Mouse (Mus musculus): ENCODE measurements around the gene Xlr3a. TPM values are rescaled to one million over a fixed set of nuclear protein-coding genes. Genes with fewer than 3 reads are reported as not detected.
"Not testable (repeated sequence)": the region's sequence is repeated elsewhere in the genome, so short reads cannot be mapped to it uniquely, and the experiment has no call there.

The Xlr3a gene
- 7.7 and 7.9 TPM in 2 replicates for total RNA-seq (2017)

DNA sequence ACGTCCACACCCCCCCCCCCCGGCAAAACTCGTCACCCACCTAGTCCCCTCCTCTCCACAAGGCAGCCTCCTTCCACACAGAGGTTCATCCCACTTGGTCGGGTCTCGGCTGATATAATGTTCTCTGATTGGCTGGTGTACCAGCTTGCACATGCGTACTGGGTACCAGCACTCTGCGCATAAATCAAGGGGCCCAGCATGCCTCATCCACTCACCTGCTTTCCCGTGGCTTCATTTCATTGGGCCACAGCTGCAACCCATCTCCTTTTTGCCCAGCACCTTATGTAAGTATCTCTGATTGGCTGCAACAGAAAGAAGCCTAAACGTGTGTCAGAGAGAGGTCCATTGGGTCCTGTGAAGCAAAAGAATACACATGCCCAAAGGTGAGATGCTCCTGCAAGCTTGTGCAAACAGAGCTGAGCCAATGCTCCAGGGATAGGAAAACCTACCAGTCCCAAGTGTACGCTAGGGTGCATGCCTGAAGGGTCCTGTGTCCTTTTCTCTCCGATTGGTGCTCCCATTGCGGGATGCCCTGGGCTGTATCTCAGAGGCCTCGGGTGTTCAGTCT lies at the start of gene Xlr3a:
Xlr3a (minus strand) TSS at position 155 of the 568 bp plus-strand sequence.
- ATAC-seq (replicated peaks in 1 of 2; ENCODE audit: insufficient read depth in 1 of 2, low FRiP score in 2 of 2, low TSS enrichment in 1 of 2, low read depth in 1 of 2, poor library complexity in 2 of 2, severe bottlenecking in 2 of 2): not testable (repeated sequence)

DNA sequence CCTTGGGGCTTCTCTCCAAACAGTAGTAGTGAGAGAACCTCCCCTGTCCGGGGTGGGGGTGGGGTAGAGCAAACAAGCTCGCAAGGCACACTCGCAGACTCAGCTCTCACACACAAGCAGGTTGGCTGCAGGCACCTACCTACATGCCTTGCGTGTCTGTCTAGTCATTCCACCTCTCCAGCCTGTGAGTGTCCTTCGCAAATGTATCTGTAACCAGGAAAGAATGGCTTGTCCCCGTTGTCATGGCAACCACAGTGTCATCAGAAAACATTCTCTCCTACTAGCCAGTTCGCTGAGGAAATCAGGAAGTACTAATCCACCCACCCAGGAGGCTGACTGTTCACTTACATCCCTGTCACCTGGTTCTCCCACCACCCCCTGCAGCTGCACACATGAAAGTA lies 46.3 kb upstream of the Xlr3a start:
- peak; percentile 89 to 93 for ATAC-seq (replicated peaks in 1 of 2; ENCODE audit: insufficient read depth in 1 of 2, low FRiP score in 2 of 2, low TSS enrichment in 1 of 2, low read depth in 1 of 2, poor library complexity in 2 of 2, severe bottlenecking in 2 of 2)

DNA sequence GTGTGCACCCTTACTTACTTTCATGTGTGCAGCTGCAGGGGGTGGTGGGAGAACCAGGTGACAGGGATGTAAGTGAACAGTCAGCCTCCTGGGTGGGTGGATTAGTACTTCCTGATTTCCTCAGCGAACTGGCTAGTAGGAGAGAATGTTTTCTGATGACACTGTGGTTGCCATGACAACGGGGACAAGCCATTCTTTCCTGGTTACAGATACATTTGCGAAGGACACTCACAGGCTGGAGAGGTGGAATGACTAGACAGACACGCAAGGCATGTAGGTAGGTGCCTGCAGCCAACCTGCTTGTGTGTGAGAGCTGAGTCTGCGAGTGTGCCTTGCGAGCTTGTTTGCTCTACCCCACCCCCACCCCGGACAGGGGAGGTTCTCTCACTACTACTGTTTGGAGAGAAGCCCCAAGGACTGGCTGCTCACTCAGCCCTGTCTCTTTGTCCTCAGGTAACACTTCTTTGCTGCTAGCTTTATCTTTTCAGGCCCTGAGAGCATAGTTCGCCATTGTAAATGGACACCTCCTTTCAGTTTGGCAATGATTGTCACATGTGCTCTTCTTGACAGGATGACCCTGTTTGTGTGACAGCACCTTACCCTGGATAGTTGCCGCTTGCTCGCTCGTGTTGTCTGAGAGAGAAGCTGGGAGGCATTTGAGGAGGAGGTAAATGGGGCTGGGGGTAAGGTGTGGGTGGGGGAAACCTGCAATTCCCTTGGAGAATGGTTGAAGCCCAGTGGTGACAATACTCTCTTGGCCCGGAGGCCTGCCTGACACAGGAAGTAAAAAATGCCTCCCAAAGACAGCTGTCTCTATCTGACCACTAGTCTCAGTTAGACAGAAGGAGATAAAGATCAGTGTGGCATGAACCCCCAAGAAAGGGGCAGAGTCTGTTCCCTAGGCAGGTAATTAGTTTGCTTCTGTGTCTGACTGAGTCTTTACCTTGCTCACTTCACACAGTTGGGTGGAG lies 26.2 kb upstream of the Xlr3a start:
- peak; percentile 86 to 92 for ATAC-seq (replicated peaks in 1 of 2; ENCODE audit: insufficient read depth in 1 of 2, low FRiP score in 2 of 2, low TSS enrichment in 1 of 2, low read depth in 1 of 2, poor library complexity in 2 of 2, severe bottlenecking in 2 of 2)

DNA sequence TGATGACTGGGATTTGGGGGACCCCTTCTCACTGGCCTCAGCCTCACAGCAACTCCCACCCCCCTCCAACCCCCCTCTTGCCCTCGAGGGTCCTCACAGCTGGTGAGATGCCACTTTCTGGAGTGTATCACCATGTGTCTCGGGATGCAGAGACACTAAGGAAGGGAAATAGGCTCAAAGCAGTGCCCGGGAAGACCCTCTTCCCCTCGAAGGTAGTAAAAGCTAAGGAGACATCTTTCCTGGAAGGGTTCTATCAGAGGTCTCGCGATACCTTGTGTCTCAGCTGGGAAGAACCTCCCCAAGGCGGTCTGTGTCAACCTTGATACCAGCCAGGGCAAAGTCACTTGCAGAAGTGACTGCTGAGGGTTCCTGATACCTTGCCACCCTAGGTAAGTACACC lies 19.9 kb upstream of the Xlr3a start, which contains the start of gene Gm14685:
Gm14685 (plus strand) TSS at position 301 of the 400 bp plus-strand sequence.
- ATAC-seq (replicated peaks in 1 of 2; ENCODE audit: insufficient read depth in 1 of 2, low FRiP score in 2 of 2, low TSS enrichment in 1 of 2, low read depth in 1 of 2, poor library complexity in 2 of 2, severe bottlenecking in 2 of 2): not testable (repeated sequence)

DNA sequence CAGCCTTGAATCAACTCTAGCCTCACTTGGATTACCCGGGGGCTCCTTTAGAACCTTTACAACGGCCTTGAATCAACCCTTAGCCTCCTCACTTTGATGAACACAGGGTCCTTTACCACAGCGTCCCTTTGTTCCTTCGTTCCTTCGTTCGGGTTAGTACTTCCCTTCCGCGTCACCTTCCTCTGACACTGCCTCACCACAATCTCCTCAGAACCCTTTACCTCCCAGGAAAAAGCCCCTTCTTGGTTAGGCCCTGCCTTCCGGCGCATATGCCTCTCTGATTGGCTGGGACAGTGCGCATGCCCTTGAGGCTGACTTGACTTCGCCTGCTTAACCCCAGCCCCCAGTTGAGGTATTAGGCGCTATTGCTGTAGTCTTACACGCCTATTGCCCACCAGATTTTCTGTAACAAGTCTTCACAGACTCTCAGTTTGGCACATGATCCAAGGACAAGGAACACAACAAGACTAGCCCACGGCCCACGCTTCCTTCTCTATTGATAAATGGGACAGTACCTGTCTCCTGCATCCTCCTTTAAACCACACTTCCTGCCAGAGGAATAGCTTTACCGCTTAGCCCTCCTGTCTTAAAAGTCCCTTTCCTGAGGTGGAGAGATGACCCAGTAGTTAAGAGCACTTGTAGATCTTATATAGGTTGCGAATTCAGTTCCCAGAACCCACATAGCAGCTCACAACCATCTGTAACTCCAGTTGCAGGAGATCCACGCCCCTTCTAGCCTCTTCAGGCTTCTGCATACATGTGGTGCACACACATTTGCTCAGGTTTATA lies 14.4 kb downstream of the Xlr3a start, which contains the start of gene Xlr4a:
Xlr4a (minus strand) TSS at position 212 of the 789 bp plus-strand sequence.
- 0 out of 4 replicates have a peak, but pooled peaks of 1 of the 2 experiments have one; percentile 32 for ATAC-seq (replicated peaks in 1 of 2; ENCODE audit: insufficient read depth in 1 of 2, low FRiP score in 2 of 2, low TSS enrichment in 1 of 2, low read depth in 1 of 2, poor library complexity in 2 of 2, severe bottlenecking in 2 of 2)

DNA sequence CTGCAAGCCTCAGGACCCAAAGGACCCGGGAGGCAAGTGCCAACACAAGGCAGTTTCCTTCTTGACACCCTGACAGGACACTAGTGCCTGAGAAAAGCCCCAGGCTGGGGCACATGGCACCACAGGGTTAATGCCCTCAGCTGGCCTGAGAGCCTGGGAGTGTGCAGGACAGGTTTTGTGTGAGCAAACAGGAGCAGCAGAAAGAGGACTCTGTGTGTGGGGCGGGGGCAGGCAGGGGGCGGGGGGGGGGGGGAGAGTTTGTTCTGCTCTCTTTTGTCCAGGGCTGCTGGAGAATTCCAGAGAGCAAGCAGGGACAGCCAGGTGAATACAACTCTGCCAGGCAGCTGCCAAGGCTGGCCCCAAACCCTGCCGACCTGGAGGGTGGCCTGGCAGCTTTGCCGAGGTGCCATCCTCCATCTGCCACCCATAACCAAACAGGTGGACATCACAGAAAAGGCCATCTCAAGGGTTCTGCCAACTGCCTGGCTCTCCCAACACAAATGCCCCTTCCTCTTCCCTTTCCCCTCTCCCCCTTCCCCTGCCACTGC lies 30.1 kb downstream of the Xlr3a start:
- not testable (repeated sequence) for ATAC-seq (replicated peaks in 1 of 2; ENCODE audit: insufficient read depth in 1 of 2, low FRiP score in 2 of 2, low TSS enrichment in 1 of 2, low read depth in 1 of 2, poor library complexity in 2 of 2, severe bottlenecking in 2 of 2)

DNA sequence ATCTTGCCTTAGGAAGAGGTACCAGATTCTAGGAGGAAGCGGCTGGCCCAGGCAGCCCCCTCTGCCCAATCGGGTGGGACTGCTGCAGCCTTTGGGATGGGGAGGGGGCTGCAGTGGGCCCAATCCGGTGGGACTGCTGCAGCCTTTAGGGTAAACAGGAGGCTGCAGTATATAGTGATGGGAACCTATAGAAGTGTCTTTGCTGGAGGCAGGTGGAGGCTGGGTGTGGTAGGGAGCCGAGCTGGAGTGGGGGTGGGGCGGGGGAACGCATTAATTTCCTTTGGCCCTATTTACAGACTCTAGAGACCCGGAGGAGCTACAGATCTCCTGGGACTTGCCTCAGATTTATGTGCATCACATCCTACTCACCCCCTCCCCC lies 32.5 kb downstream of the Xlr3a start, which contains the start of gene Pnma3:
Pnma3 (plus strand) TSS at position 373 of the 379 bp plus-strand sequence.
- ATAC-seq (replicated peaks in 1 of 2; ENCODE audit: insufficient read depth in 1 of 2, low FRiP score in 2 of 2, low TSS enrichment in 1 of 2, low read depth in 1 of 2, poor library complexity in 2 of 2, severe bottlenecking in 2 of 2): no peak

DNA sequence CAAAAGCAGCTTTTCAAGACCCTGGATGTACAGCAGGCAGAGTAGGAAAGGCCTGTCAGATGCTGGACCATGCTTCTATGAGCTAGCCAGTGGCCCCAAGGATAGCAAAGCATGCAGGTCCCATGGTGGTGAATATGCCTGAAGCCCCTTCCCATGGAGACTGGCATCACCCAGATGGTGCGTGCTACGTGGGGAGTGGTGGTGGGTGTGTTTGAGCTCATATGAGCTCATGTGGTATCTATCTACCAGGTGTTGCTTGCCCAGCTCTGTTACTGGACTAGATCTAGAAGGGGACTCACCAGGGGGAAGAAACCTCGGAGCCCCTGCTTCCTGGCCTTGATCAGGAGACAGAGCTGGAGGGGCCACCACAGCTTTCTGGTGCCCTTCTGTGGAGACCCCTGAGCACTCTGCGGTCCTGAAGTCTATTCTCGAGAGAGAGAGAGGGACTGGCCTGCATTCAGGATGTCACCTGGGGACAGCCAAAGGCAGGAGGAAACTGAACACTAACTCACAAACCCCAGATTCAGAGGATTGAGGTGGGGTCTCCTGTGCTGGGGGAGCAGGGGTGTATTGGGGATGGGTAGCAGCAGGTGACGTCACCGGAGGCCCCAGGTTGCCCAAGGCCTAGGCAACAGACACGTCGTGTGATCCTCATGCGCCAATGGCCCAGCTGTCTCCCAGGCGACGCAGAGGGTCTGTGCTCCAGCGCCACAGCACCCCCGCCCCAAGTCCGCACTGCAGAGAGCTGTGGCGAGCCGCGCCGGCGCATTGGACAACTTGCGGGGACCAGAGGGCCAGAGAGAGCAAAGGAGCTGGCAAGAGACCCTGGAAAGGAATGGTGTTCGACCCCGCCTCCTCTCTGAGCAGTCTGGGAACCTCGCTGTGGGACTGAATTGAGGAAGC lies 33.1 kb downstream of the Xlr3a start:
- no peak for ATAC-seq (replicated peaks in 1 of 2; ENCODE audit: insufficient read depth in 1 of 2, low FRiP score in 2 of 2, low TSS enrichment in 1 of 2, low read depth in 1 of 2, poor library complexity in 2 of 2, severe bottlenecking in 2 of 2)

DNA sequence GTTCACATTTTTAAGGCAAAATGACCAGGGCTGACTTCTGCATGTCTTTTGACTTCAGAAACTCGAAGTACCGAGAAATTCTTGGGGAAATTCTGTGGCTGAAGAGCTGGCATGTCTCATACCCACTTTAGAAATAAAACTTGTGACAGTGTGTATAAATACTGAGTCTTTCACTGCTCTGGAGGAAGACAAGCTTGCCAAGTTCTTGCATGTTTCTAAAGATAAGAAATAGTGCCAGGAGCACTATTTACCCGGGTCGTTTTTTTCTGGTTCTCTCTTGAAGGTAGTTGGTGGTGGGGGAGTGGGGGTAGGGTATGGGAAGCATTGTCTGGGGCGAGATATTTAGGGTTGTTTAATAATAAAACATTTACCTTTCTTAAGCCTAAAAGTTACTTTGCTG lies 34.6 kb downstream of the Xlr3a start:
- ATAC-seq (replicated peaks in 1 of 2; ENCODE audit: insufficient read depth in 1 of 2, low FRiP score in 2 of 2, low TSS enrichment in 1 of 2, low read depth in 1 of 2, poor library complexity in 2 of 2, severe bottlenecking in 2 of 2): peak; percentile 60 to 78

DNA sequence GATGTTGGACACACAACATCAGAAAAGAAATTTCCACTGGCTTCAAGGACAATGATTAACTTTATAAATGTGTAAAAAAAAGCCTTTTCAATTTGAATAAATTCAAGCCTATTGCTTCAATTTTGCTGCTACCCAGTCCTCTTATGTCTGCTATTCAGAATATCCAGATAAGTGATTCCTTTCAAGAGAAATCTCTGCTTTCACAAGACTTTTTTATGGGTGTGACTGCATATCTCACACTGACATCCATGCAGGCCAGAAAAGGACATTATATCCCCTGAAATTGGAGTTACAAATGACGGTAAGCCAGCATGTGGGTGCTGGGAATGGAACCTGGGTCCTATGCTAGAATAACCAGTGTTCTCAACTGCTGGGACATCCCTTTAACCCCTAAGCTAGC lies 35.4 kb downstream of the Xlr3a start:
- ATAC-seq (replicated peaks in 1 of 2; ENCODE audit: insufficient read depth in 1 of 2, low FRiP score in 2 of 2, low TSS enrichment in 1 of 2, low read depth in 1 of 2, poor library complexity in 2 of 2, severe bottlenecking in 2 of 2): no peak

DNA sequence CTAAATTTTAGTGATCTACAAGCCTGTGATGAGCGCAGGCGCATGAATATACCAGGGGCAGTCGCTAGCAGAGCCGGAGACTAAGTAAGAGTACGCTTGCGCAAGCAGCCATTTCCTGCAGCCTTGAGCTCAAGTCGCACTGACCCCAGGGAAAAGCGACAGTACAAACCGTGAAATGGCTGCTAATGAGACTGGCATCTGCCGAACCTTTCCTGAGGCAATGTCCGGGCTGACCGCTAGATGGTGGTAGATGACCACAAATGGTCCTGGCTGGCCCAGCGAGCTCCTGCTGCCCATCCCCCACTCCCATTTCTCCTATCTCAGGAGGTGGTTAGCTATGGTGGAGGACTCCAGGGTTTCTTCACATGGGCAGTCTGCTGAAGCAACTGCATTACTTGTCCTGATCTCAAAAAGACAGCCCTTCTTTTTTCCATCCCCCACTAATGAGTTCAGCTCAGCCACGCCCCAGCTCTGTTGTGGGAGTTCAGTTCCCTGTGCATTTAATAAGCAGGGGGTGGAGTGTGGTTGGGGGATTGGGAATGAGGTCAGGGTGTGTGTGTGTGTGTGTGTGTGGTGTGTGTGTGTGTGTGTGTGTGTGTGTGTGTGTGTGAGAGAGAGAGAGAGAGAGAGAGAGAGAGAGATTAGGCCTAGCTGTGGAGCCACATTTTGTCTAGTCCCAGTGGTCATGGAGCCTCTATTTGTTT lies 42.9 kb downstream of the Xlr3a start:
- peak; percentile 94 to 99 for ATAC-seq (replicated peaks in 1 of 2; ENCODE audit: insufficient read depth in 1 of 2, low FRiP score in 2 of 2, low TSS enrichment in 1 of 2, low read depth in 1 of 2, poor library complexity in 2 of 2, severe bottlenecking in 2 of 2)

DNA sequence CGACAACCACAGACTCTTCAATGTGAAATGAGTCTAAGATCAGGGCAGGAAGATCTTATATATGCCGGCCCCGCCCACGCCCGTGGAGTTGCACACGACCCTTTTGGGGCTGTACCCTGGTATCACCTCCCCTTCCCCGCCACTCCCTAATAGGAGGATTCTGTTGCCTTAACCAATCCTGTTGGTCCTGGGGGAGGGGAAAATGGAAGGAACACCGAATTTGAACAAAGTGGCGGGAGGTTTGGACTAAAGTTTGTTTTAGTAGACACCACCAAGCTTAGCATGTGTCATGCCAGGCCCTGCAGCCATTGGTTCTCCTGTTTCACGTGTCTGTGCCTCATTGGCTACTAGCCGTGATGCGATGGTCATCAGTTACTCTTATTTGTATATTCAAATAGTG lies 57.2 kb downstream of the Xlr3a start:
- no peak for ATAC-seq (replicated peaks in 1 of 2; ENCODE audit: insufficient read depth in 1 of 2, low FRiP score in 2 of 2, low TSS enrichment in 1 of 2, low read depth in 1 of 2, poor library complexity in 2 of 2, severe bottlenecking in 2 of 2)

DNA sequence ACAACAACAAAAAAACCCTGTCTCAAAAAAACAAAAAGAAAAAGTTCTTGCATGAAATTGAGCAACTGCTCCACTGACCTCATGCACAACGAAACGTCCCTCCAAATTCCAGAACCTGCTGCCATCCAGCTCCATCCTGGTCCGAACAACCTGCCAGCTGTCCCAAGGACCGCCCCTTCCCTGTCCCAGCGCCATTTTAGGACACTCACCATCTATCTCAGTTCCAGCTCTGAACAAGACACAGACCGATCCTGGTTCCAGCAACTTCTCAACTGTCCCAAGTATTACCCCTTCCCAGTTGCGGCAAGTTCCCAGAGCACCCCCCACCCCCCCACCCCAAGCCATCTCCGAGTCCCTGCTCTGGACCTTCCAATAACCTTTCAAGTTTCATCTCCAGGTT lies 58.1 kb downstream of the Xlr3a start:
- no peak for ATAC-seq (replicated peaks in 1 of 2; ENCODE audit: insufficient read depth in 1 of 2, low FRiP score in 2 of 2, low TSS enrichment in 1 of 2, low read depth in 1 of 2, poor library complexity in 2 of 2, severe bottlenecking in 2 of 2)

DNA sequence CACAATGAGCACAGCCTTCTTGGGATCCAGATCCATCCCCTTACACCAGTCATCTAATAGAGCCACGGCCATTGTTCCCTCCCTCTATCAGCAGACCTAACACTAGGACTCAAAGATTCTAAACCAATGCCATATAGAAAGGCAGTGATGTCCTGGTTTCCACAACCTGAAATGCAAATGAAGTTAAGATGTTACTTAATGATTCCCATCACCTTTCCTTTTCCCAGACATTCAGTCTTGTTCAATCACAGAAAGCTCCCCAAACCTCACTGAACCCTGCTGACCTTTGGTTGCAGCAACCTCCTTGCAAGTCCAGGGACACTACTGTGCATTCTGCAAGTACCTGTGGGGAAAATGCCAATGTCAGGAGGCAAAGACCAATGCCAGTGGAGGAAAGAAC lies 59.9 kb downstream of the Xlr3a start, which contains the start of gene Pnma5:
Pnma5 (minus strand) TSS at position 101 of the 400 bp plus-strand sequence.
- no peak for ATAC-seq (replicated peaks in 1 of 2; ENCODE audit: insufficient read depth in 1 of 2, low FRiP score in 2 of 2, low TSS enrichment in 1 of 2, low read depth in 1 of 2, poor library complexity in 2 of 2, severe bottlenecking in 2 of 2)

Measured in hematopoietic stem cell, adult 5-6 weeks (primary cell).